Mouse (Mus musculus) right cerebral cortex, postnatal 25 days (tissue): ENCODE measurements around the gene Rnf113a1.
"Not testable (repeated sequence)": the region's sequence is repeated elsewhere in the genome, so short reads cannot be mapped to it uniquely, and the experiment has no call there.

Experiments
- DNase-seq: peaks from one replicate; pipeline ENCODE4 v3.0.0; 2022

Rnf113a1 gene

GRCm38 (mm10) chrX:37191105-37191743 lies at the start of gene Rnf113a1, which contains the start of gene Ndufa1:
Gene Rnf113a1, plus strand, starts transcription at chrX:37191245.
Gene Ndufa1, minus strand, starts transcription at chrX:37191163.
- peak; percentile 82 for DNase-seq

DNA sequence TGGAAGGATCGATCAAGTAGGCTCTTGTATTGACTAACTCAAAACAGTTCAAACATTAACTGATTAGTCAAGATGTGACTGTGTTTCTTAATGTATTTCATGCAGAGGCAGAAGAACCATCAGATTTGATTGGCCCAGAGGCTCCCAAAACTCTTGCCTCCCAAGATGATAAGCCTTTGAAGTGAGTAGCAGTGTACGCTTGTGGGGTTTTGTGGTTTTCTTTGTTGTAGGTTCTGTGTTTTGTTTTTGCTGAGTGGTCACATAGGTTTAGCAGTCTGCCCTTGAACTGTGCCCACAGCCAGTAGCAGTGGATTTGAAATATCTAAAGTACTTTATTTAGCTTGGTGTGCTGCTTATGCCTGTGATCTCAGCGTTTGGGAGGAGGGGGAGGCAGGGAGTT lies 49.3 kb upstream of the Rnf113a1 start:
- no peak for DNase-seq

- DNase-seq = not testable (repeated sequence)
Measured at GRCm38 (mm10) chrX:37144498-37144897, 46.5 kb upstream of the Rnf113a1 start.

- no peak for DNase-seq
Measured at GRCm38 (mm10) chrX:37144954-37145353, 46.1 kb upstream of the Rnf113a1 start.

DNA sequence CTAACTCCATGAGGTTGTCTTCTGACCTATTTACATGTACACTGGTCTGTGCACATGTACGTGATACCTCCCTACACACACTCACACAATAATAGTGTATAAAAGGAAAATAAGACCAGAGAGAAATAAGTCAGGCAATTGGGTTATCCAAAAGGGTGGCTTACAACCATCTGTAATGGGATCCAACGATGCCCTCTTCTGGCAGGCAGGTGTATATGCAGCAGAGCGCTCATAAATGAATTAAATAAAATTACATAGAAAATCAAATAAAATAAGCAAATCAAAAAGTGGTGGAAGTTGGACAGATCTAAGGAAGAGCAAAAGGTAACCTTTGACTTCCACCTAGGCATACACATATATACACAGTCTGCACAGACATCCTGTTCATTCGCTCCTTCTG lies 33.2 kb upstream of the Rnf113a1 start:
- DNase-seq = no peak

DNA sequence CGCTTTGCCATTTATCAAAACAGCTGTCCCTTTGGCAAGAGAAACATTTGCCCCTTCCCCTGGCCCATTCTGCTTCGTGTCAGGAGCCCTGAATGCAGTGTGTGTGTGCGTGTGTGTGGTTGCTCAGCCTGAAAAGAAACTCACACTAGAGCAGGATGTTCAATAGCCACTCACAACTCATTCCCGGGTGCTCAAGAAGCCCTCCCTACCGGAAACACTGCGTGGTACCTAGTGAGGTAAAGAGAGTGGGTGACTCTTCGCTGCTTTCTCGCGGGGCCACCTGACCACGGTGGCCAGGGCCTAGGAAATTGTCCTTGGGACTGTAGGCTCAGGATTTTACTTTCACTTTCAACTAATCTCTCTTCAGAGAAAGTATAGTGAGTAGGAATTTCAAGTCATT lies 29.9 kb upstream of the Rnf113a1 start:
- DNase-seq = no peak

DNA sequence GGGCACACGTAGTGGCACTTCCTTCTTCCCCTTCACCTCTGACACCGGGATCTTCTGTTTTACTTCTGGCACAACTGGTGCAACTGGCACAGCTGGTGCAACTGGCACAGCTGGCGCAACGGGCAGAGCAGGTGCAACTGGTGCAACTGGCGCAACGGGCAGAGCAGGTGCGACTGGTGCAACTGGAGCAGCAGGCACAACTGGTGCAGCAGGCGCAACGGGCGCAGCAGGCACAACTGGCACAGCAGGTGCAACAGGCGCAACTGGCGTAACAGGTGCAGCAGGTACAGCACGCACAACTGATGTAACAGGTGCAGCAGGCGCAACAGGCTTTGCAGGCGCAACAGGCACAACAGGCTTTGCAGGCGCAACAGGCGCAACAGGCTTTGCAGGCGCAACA lies 27.9 kb upstream of the Rnf113a1 start:
- no peak for DNase-seq

- DNase-seq = no peak
Measured at GRCm38 (mm10) chrX:37167085-37167484, 24.0 kb upstream of the Rnf113a1 start.

DNA sequence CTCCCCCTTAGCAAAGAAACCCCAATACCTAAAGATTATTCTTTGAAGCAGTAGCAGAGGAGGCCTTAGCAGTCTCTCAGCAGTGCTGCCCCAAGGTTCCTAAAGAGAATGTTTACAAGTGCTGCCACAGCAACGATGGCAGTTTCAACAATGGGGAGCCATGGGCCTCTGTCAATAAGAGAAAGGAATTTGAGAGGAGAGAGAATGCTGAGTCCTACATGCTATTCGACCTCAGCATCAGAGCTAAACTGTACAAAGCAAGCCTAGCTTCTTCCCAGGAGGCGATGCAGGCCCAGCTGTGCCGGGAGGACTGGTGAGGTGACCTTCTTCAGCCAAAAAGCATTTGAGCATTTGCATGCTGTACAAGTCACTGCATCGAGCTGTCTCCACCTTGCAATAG lies 22.3 kb upstream of the Rnf113a1 start, which contains the start of gene Akap14:
Gene Akap14, minus strand, starts transcription at position 101 of the 400 bp plus-strand sequence.
- no peak for DNase-seq

GRCm38 (mm10) chrX:37184401-37184800 lies 6.6 kb upstream of the Rnf113a1 start:
- DNase-seq = not testable (repeated sequence)

DNA sequence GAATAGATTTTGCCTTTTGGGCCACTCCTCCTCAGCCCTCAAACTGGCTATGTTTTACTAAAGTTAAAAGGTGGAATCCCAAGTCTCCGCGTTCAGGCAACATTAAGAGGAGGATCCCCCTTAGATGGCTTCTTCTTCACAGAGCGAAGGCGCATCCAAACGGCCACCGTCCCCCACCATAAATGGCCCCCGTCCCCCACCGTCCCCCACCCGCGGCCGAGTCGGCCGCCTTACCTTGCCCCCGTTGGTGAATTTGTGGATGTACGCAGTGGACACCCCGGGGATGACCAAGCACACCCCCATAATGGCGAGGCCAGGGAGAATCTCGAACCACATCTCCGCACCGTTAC lies 315 bp upstream of the Rnf113a1 start:
- no peak for DNase-seq

DNA sequence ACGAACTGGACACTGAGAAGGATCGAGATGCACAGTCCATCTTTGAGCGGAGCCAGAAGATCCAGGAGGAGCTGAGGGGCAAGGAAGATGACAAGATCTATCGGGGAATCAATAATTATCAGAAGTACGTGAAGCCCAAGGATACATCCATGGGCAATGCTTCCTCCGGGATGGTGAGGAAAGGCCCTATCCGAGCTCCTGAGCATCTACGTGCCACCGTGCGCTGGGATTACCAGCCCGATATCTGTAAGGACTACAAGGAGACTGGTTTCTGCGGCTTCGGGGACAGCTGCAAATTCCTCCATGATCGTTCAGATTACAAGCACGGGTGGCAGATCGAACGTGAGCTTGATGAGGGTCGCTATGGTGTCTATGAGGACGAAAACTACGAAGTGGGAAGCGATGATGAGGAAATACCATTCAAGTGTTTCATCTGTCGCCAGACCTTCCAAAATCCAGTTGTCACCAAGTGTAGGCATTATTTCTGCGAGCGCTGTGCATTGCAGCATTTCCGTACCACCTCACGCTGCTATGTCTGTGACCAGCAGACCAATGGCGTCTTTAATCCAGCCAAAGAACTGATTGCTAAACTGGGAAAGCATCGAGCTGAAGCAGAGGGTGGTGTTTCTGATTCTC lies 817 bp downstream of the Rnf113a1 start:
- DNase-seq = peak; percentile 16

- DNase-seq = no peak
Measured at GRCm38 (mm10) chrX:37198676-37199075, 7.6 kb downstream of the Rnf113a1 start.

DNA sequence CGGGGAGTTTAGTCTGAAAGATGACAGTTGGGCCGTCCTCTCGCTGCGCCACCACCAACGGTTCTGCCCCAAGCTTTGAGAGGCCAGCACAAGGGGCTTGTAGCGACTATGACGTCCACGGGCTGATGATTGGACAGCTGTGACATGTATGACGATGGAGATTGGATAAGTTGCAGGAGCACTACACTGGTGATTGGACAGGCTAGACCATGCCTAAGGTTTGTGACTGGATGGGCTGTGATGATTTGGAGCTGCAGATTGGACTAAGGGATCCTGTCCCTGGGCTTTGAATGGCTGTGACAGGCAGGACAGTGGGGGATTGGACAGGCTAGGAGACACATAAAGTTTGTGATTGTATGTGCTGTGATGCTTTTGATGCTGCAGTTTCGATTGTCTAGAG lies 19.9 kb downstream of the Rnf113a1 start, which contains the start of gene Gm9:
Gene Gm9, minus strand, starts transcription at position 101 of the 400 bp plus-strand sequence.
- no peak for DNase-seq

DNA sequence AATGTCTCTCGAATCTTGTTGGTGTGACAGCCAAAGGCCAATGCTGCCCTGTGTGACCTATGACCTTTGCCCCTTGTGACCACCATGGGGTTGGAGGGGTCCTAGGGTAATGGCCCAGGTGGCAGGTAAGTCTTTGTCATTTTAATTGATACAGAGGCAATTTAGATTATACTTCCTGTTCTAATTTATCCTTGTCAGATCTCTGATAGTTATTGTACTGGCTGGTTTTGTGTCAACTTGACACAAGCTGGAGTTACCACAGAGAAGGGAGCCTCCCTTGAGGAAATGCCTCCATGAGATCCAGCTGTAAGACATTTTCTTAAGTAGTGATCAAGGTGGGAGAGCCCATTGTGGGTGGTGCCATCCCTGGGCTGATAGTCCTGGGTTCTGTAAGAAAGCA lies 31.1 kb downstream of the Rnf113a1 start, which contains the start of gene Rhox1:
Gene Rhox1, minus strand, starts transcription at position 101 of the 400 bp plus-strand sequence.
- not testable (repeated sequence) for DNase-seq
